Mouse (Mus musculus): ENCODE results near the gene Plin2.
"Not testable (repeated sequence)": the region's sequence is repeated elsewhere in the genome, so short reads cannot be mapped to it uniquely, and the experiment has no call there.

Plin2 gene

DNA sequence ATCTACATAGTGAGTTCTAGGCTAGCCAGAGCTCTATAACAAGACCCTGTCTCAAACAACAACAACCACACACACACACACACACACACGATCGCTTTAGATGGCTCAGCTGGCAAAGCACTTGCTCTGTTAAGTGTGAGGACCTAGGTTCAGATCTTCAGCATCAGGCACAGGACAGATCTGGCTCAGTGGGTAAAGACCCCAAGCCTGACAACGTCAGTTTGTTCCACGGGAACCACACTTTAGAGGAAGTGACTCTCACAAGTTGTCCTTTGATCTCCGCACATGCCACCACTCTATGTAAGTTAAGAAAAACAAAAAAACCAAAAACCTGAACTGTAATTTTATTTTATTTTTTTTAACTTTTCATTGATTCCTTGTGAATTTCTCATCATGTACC, 13.4 kb upstream of the Plin2 start:
- no peak for DNase-seq

DNA sequence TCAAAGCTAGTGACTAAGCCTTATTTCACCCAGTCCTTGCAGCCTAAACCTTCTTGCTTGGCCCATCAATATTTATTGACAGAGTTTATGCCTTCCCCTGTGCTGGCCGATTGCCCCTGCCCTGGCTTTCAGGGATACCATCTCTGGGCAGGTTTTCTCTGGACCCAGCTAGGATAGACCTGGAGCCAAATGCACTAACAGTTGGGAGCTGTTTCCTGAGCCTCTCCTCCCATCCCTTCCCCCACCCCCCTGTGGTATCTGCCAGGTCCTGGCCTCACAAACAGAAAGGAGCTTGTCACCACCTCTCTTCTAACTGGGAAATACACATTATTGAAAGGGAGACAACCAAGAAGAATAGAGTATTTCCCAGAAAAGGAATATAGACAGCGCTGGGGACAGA, 12.0 kb upstream of the Plin2 start:
- DNase-seq: no peak

DNA sequence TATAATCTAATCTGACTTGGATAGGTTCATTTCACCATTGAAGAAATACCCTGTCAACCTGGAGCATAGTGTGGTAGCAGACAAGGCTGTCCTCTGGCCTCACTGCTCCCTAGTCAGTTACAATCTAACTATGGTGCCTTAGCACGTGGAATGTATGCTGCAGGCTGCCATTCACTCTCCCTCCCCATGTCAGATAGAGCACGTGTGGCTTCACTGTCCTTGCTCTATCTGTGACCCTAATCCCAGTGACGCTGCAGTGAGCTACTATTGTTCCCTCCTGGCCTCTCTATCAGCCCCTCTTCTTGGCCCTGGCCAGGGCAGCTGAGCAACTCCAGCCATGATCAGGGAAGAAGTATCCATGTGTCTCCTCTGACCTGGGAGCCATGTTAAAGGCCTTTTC, 11.6 kb upstream of the Plin2 start:
- no peak for DNase-seq

DNA sequence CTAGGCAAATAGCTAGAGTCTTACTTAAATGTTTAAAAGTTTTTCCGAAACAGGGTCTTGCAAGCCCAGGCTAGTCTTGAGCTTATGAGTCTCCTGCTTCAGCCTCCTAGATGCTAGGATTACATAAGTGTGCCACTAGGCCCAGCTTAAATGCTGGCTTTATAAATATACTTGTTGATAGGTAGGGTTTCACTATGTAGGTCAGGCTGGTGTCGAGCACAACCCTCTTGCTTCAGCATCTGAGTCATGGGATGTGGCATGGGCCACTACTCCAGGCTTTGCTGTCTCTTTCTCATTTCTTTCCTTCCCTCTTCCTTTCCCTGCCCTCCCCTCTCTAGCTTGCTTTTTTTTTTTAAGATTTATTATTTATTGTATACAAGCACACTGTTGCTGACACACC, 9.8 kb upstream of the Plin2 start:
- DNase-seq: no peak

DNA sequence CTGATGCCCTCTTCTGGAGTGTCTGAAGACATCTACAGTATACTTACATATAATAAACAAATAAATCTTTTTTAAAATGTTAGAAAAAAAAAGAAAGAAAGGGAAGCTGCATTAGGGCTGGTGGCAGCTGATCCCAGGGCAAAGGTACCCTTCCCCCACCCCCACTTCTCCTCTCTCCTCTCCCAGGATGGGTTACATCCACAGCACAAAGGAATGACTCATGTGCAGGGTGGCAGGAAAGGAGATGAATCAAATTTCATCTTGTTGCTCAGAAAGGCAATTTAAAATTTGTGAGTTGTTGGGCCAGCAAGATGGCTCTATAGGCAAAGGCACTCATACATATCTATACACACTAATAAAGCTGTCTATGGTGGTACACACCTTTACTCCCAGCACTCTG, 6.9 kb upstream of the Plin2 start:
- no peak for DNase-seq

DNA sequence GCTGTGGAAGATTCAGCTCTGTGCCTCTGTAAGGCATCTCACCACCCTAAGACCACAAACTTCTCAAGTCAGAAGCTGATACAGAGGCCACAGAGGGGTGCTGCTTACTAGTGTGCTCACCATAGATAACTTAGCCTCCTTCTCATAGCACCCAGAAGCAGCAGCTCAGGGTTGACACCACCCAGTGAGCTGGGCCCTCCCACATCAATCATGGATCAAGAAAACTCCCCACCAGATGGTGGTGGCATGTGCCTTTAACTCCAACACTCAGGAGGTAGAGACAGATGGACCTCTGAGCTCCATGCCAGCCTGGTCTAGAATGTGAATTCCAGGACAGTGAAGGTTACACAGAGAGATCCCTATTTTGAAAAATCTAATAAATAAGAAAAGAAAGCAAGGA, 4.9 kb upstream of the Plin2 start:
- not testable (repeated sequence) for DNase-seq

DNA sequence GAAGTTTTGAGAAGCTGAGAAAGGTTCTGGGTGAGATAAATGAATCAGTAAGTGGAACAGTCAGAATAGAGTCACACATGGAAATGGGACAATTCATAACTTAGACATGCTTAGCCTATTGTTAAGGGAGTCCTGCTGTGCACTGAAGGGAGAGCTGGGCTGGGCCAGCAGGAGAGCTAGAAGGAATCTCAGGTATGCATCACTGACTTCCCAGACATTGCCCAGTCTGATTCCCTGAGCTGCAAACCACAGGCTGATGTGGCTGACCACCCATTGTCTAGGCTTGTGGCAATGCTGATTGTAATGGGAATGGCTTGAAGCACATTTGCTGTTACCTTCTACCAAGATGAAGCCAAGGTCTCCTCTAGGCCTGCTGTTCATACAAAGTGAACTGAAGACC, 4.3 kb upstream of the Plin2 start:
- not testable (repeated sequence) for DNase-seq

DNA sequence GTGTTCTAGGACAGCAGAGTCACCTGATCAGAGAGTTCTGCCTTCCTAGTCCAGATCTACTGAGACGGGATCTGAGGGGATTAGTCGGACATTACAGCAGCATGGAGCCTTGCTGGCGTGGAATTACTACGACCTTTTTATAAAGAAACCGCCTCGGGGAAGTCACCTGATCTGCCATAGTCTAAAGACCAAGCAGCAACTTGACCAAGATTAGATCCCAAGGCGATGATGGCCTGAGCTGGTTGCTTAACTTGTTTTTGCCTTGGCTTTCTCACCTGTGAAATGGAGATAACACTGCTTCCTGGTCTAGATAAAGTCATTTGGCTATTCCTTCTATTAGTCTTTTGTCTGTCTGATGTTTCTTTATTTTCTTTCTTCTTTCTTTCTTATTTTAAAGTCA, 2.6 kb upstream of the Plin2 start:
- no peak for DNase-seq

DNA sequence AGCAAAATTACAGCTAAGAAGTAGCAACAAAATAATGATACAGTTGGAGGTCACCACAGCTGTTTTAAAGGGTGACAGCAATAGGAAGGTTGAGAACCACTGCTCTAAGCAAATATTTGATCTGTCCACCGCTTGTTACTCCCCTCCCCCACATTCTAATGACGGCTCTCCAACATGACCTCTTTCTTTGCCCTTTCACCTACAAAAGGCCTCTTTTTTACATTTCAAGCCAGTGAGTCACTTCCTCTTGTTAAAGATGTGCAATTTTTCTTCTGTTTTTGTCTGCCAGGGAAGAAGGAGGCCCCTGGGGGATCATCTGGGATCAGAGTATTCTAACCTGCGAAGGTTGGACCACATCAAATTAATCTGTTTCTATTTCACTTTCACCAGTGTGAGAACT, 1.9 kb upstream of the Plin2 start:
- no peak for DNase-seq

DNA sequence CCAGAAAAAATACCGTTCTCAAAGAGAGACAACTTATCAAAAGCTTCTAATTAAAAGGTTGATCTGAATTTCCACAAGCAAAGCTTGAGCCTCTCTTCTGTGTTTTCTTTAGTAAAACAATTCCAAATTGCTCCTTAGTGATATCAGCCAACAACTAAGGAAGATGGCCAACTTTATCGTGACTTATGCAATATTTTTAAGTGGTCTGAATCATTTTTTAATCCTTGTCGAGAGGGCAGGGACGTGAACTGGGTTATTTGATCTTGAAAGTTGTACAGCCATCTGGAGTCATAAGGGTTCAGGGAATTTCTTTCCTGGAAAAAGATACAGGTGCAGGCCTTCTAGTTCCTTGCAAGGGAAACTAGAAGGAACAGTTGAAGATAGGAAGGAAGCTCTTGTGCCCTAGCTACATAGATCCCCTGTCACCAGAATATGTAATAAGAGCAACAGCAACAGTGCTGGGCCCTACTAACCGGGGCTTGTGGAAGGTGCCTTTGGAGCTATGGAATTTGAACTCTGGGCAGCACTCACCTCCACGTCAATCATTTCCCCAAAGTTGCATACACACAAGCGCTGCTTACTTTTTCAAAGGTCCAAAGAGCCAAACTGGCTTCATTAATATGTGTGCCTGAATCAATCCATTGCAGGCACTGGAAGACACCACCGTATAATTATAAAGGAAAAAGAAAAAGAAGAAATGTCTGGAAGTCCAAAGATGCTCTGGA, 884 bp upstream of the Plin2 start:
- peak; percentile 48 for DNase-seq

DNA sequence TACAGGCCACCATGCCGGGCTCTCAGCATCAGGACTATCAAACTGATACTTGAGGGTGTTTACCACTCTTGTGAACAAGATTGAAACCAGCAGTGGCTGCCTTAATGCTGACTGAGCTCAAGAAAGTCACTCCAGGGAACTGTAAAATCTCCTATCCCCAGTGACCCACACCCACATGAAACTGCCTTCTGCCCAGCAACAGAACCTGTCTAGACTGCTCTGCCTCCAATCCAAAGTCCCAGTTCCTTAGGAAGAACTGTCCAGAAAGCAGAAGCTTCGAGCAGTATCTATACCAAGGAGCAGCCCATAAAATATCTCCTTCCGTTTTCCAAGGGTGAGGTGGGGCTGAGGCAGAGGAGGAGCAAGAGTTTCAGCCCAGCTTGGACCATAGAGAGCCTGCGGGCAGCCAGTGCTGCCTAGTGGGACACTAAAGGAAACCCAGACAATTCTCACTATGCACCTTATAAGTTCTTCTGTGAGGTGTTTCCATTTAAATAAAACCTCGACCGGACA, 563 bp downstream of the Plin2 start:
- peak; percentile 56 for DNase-seq

DNA sequence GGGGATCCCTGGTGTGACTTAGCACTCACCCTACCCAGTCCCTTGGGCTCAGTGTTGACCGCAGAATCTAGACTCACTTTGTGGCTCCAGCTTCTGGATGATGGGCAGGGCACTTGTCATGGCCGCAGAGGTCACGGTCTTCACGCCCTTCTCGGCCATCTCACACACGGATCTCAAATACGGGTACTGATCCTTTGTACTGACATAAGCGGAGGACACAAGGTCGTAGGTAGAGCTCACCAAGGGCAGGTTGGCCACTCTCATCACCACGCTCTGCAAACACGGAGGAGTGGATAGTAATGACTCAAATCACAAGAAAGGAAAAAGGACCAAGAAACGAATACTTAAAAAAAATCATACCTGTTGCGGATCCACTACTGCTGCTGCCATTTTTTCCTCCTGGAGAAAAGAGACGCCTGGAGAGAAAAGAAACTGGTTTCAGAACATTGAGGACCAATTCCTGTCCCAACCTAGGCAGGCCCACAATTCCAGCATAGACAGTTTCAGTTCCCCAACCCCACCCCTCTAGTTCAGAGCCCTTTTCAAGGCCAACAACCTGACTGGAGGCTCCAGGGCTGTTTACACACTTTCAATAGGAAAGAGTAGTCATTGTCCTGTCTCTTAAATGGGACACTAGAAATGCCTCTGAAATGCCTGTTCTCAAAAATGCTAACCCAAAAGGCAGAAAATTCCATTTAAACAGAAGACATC, 1.4 kb downstream of the Plin2 start:
- no peak for DNase-seq

DNA sequence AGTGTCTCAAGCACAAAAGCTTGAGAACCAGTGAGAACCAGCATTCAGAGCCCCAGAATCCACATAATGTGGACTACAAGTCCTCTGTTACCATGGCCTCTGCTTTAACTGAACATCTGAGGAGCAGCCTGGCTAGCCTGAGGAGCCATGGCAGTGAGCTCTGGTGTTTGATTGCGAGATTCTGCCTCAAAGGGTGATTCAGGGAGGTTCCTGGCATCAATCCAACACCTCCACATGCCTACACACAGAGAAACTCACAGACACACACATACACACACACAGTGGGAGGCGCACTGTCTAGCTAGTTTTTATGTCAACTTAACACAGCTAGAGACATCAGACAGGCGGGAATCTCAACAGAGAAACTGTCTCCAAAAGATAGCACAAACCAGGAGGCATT, 4.3 kb downstream of the Plin2 start:
- DNase-seq: no peak

DNA sequence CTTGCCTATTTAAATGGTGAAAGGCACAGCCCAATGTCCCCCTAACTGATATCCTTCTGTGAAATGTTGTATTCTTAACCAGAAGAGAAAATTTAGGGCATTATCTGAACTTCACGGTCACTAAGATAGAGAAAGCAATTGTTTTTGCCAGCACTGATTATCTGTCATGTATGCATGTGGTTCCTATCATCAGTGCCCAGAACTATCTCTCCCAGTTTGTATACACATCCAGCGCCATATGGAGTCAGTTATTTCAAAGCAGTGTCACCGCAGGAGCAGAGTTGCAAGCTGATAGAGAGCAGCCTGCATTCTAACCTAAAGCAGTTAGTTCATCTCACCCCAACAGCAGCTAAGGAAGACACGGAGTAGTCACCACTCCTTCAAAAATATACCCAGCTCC, 5.9 kb downstream of the Plin2 start:
- DNase-seq: no peak

DNA sequence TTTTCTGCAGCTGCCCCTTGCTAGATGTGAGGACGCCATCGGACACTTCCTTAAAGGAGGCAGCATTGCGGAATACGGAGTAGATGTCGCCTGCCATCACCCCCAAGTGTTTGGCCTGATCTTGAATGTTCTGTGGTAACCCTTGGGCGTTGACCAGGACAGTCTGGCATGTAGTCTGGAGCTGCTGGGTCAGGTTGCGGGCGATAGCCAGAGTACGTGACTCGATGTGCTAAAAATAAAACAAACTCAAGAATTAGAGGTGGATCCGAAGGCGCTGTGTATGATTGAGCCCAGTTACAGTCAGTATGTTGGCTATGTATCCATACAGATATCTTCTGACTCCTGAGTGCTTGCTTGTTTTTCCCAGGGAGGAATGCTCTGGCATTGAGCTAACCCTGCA, 12.7 kb downstream of the Plin2 start:
- no peak for DNase-seq

DNA sequence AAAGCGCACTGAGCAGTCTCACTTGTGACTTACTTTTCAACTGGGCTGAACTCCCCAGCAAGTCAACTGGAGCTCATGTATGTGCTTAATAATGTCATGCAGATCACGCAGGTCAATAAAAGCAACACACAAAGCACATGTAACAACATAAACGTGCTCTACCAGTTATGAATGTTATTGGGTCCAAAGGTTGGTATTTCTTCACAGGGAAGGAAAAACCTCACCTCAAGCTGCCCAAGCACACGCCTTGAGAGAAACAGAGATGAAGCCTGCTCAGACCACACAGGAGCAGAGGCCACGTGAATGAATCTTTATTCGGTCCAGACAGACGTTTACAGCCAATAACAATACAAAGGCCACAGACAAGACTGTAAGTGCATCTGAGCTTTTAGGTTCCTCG, 13.4 kb downstream of the Plin2 start:
- not testable (repeated sequence) for DNase-seq

DNA sequence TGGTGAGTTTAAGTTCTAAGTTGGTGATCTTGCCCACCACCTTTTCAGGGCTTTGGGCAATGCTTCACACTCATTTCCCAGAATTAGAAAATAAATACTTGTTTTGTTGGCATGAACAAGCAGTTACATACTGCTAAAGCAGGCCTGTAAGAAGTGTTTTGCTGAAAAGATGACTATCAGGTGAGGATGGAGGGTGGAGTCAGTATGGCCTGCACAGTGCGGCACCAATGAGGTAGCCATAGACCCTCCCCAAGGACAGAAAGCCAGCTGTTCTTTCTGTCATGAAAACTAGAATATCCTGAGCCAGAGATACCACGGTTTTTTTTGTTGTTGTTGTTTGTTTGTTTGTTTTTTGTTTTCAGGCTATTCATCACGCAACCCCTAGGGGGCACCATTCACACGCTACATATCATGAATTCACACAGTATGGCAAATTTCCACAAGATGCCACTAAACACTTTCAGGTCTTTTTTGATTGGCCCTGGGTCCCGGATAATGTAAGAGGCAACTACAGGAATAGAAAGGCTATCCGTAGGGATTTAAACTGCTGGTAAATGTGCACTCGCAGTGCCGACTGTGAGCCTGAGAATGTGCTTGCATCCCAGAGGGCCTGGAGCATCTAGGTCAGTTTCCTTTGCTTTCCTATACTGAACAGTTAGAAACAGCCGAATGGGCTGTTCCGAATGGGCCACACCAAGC, 18.0 kb downstream of the Plin2 start:
- no peak for DNase-seq

DNA sequence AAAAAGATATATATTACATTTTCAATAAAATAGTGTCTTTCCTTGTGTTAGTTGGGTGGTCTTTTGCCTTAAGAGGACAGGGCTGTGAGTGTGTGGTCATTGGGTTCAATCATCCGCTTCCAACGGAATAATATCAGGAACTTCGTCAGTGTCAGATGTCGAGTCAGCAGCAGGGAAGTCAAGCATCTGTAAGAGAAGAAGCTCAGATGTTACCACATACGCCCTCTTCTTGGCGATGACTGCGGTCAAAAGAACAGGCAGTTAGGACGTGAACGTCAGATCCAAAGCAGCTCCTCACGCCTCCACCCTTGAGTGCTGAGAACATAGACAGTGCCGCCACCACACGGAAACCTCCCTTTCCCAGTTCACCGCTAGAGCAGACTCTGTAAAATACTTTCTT, 21.5 kb downstream of the Plin2 start:
- not testable (repeated sequence) for DNase-seq

DNA sequence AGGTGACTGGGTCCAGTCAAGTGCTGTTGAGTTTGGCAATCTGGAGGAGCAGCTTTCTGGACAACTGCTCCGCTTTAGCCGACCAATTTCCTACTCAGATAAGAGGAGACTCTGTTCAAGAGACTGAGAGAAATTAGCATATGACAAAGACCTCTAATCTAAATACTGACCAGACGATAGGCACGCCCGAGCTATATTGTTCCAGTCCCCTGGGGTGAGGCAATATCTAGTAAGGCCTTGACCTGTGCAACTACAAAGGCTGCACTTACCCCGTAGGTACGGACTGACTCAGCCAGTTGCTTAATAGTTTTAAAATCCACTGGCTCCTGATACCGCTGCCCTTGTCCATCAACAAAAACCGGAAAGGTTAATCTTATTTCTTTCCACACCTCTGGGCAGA, 32.3 kb downstream of the Plin2 start:
- not testable (repeated sequence) for DNase-seq

DNA sequence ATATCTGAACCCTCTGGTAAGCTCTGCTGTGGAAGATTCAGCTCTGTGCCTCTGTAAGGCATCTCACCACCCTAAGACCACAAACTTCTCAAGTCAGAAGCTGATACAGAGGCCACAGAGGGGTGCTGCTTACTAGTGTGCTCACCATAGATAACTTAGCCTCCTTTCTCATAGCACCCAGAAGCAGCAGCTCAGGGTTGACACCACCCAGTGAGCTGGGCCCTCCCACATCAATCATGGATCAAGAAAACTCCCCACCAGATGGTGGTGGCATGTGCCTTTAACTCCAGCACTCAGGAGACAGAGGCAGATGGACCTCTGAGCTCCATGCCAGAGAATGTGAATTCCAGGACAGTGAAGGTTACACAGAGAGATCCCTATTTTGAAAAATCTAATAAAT, 35.0 kb downstream of the Plin2 start:
- DNase-seq: not testable (repeated sequence)

DNA sequence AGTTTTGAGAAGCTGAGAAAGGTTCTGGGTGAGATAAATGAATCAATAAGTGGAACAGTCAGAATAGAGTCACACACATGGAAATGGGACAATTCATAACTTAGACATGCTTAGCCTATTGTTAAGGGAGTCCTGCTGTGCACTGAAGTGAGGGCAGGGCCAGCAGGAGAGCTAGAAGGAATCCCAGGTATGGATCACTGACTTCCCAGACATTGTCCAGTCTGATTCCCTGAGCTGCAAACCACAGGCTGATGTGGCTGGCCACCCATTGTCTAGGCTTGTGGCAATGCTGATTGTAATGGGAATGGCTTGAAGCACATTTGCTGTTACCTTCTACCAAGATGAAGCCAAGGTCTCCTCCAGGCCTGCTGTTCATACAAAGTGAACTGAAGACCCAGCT, 35.5 kb downstream of the Plin2 start:
- DNase-seq: not testable (repeated sequence)

DNA sequence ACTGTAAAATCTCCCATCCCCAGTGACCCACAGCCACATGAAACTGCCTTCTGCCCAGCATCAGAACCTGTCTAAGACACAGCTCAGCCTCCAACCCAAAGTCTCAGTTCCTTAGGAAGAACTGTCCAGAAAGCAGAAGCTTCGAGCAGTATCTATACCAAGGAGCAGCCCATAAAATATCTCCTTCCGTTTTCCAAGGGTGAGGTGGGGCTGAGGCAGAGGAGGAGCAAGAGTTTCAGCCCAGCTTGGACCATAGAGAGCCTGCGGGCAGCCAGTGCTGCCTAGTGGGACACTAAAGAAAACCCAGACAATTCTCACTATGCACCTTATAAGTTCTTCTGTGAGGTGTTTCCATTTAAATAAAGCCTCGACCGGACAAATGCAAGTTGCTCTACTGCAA, 37.3 kb downstream of the Plin2 start:
- DNase-seq: not testable (repeated sequence)

DNA sequence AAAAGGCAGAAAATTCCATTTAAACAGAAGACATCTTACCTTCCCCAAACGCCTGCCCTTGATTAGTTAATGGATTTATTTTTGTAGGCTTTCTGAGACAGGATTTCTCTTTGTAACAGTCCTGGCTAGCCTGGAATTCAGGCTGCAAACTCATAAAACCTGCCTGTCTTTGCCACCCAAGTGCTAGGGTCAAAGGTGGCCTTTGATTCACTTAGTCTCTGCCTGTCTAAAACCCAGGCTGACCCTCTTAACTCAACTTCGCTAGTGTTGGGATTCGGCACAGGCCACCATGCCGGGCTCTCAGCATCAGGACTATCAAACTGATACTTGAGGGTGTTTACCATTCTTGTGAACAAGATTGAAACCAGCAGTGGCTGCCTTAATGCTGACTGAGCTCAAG, 38.0 kb downstream of the Plin2 start:
- DNase-seq: no peak

DNA sequence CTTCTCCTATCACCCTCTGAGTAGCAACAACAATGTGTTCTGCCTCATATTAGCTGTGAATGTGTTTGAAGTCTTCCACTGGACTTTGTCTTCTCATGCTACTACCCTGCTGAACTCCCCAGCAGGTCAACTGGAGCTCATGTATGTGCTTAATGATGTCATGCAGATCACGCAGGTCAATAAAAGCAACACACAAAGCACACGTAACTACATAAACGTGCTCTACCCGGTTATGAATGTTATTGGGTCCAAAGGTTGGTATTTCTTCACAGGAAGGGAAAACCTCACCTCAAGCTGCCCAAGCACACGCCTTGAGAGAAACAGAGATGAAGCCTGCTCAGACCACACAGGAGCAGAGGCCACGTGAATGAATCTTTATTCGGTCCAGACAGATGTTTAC, 43.4 kb downstream of the Plin2 start:
- DNase-seq: not testable (repeated sequence)

Measured in kidney, adult 11 months (tissue).